Mouse (Mus musculus): Measurements from ENCODE around the gene Reg1. TPM values are rescaled to one million over a fixed set of nuclear protein-coding genes. Genes with fewer than 3 reads are reported as not detected.
"Not testable (repeated sequence)": the region's sequence is repeated elsewhere in the genome, so short reads cannot be mapped to it uniquely, and the experiment has no call there.

Reg1 gene
- polyA plus RNA-seq (2012; rRNA removed): 706 and 759 TPM in 2 replicates

DNA sequence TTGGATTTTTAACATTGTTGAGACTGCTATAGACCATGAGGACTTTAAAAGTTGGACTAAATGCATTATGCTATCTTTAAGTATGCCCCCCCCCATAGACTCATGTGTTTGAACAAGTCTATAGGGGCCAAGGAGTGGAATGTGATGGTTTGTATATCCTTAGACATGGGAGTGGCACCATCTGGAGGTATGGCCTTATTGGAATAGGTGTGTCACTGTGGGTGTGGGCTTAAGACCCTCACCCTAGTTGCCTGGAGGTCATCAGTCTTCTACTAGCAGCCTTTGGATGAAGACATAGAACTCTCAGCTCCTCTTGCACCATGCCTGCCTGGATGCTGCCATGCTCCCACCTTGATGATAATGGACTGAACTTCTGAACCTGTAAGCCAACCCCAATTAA, at the start of gene Reg1:
TSS of gene Reg1 (plus strand) at position 301 of the 400 bp plus-strand sequence.
- H3K36me3 ChIP-seq (ENCODE audit: control insufficient read depth, insufficient read depth, low read length); H3K4me3 ChIP-seq (ENCODE audit: extremely low read depth, insufficient read depth, insufficient read length); H3K27ac ChIP-seq (ENCODE audit: insufficient read depth, low read length); H3K27me3 ChIP-seq (ENCODE audit: control insufficient read depth, insufficient read depth, low read length); DNase-seq (ENCODE audit: low read depth in 1 of 2, low spot score in 2 of 2); H3K4me1 ChIP-seq (ENCODE audit: control insufficient read depth, insufficient read depth, insufficient read length): not testable (repeated sequence)

DNA sequence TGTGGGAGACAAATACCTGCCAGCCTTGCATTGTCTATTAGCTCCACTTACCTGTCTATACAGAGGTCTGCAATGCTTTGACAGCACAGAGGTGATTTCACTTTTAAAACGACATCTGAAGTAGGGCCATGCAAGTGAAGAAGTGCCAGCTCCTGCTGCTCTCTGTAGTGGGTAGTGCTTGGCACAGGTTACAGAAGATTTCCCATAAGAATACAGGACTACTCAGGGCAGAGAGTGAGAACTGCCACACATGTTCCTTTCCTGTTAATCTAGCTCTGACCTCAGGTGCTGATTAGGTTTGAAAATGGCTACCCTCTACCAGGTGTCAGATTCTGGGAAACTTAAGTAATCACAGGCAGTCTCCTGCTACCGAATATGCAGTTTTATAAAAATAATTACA, 43.7 kb upstream of the Reg1 start, which contains the start of gene Reg3d:
TSS of gene Reg3d (minus strand) at position 101 of the 400 bp plus-strand sequence.
- no peak within 1 kb of the TSS for H3K4me3 ChIP-seq (ENCODE audit: extremely low read depth, insufficient read depth, insufficient read length)
- TF ChIP-seq CTCF (IDR thresholded peaks at IDR 0.05; ENCODE audit: extremely low read depth, insufficient read depth, insufficient read length, insufficient replicate concordance) (no peak), POLR2A (IDR thresholded peaks at IDR 0.05; ENCODE audit: low read depth, low read length) (no peak)
- WGBS: 75% methylated on average over 2 of the region's 2 CpGs
- no peak for DNase-seq (ENCODE audit: low read depth in 1 of 2, low spot score in 2 of 2)
- H3K36me3 ChIP-seq (ENCODE audit: control insufficient read depth, insufficient read depth, low read length): no peaks in the 10 kb centered on the region
- no peak within 1 kb of the TSS for H3K27ac ChIP-seq (ENCODE audit: insufficient read depth, low read length)
- no peaks in the 10 kb centered on the region for H3K27me3 ChIP-seq (ENCODE audit: control insufficient read depth, insufficient read depth, low read length)
- H3K4me1 ChIP-seq (ENCODE audit: control insufficient read depth, insufficient read depth, insufficient read length): no peaks in the 10 kb centered on the region

DNA sequence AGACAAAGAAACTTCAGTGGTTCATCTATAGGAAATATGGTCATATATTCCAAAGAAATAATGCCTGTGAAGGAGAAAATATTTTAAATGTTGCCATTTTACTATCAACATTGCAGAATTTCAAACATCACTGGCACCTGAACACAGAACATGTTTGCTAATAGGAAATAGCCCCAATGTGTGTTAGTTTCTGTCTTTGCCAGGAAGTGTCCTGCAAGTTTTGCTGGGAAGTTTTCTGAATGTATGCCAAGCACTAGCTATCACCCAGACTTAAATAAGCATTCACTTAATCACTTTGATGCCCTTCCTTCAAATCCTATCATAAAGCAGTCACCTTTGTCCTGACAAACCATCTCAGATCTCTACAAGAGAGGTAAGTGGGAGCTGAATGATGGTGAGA, 42.1 kb upstream of the Reg1 start, which contains the start of gene Reg3a:
TSS of gene Reg3a (plus strand) at position 301 of the 400 bp plus-strand sequence.
- H3K4me1 ChIP-seq (ENCODE audit: control insufficient read depth, insufficient read depth, insufficient read length): no peaks in the 10 kb centered on the region
- no peaks in the 10 kb centered on the region for H3K27me3 ChIP-seq (ENCODE audit: control insufficient read depth, insufficient read depth, low read length)
- H3K36me3 ChIP-seq (ENCODE audit: control insufficient read depth, insufficient read depth, low read length): no peaks in the 10 kb centered on the region
- no peak for TF ChIP-seq POLR2A (IDR thresholded peaks at IDR 0.05; ENCODE audit: low read depth, low read length)
- no peak for TF ChIP-seq CTCF (IDR thresholded peaks at IDR 0.05; ENCODE audit: extremely low read depth, insufficient read depth, insufficient read length, insufficient replicate concordance)
- no peak within 1 kb of the TSS for H3K4me3 ChIP-seq (ENCODE audit: extremely low read depth, insufficient read depth, insufficient read length)
- DNase-seq (ENCODE audit: low read depth in 1 of 2, low spot score in 2 of 2): no peak
- H3K27ac ChIP-seq (ENCODE audit: insufficient read depth, low read length): no peak within 1 kb of the TSS

DNA sequence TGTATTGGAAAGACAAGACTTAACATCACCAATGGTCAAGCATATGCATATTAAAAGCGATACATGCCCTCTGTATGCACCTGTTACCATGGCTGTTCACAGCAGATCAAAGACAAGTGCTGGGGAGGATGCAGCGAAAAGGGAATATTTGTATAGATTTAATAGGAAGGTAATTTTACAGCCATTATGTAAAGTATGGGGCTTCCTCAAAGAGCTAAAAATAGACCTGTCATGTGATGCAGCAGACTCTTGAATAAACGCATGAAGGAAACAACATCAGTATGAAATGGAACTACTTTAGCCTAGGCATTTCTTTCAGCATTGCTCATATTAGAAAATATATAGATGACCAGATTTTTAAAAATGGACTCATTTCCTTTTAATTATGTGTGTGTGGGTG, 36.9 kb upstream of the Reg1 start:
- H3K4me1 ChIP-seq (ENCODE audit: control insufficient read depth, insufficient read depth, insufficient read length): no peaks in the 10 kb centered on the region
- 76% methylated on average over 3 of the region's 3 CpGs for WGBS

DNA sequence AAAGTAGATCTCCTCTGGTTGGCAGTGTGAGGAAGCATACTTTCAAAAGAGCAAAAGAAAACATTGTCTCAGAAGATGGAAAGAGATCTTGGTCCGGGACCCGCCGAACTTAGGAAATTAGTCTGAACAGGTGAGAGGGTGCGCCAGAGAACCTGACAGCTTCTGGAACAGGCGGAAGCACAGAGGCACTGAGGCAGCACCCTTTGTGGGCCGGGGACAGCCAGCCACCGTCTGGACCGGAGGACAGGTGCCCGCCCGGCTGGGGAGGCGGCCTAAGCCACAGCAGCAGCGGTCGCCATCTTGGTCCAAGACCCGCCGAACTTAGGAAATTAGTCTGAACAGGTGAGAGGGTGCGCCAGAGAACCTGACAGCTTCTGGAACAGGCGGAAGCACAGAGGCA, 27.2 kb upstream of the Reg1 start, which contains the start of gene Reg2:
TSS of gene Reg2 (plus strand) at position 301 of the 400 bp plus-strand sequence.
- DNase-seq (ENCODE audit: low read depth in 1 of 2, low spot score in 2 of 2); H3K27me3 ChIP-seq (ENCODE audit: control insufficient read depth, insufficient read depth, low read length); H3K4me1 ChIP-seq (ENCODE audit: control insufficient read depth, insufficient read depth, insufficient read length); H3K4me3 ChIP-seq (ENCODE audit: extremely low read depth, insufficient read depth, insufficient read length); H3K36me3 ChIP-seq (ENCODE audit: control insufficient read depth, insufficient read depth, low read length); H3K27ac ChIP-seq (ENCODE audit: insufficient read depth, low read length): not testable (repeated sequence)
- WGBS: 85% methylated on average over 5 of the region's 17 CpGs

More for the DNA sequence above, 36.9 kb upstream of the Reg1 start:
- H3K4me3 ChIP-seq (ENCODE audit: extremely low read depth, insufficient read depth, insufficient read length): no peak overlapping the region
- TF ChIP-seq POLR2A (IDR thresholded peaks at IDR 0.05; ENCODE audit: low read depth, low read length) (no peak), CTCF (IDR thresholded peaks at IDR 0.05; ENCODE audit: extremely low read depth, insufficient read depth, insufficient read length, insufficient replicate concordance) (no peak)
- H3K36me3 ChIP-seq (ENCODE audit: control insufficient read depth, insufficient read depth, low read length): no peaks in the 10 kb centered on the region
- no peaks in the 10 kb centered on the region for H3K27me3 ChIP-seq (ENCODE audit: control insufficient read depth, insufficient read depth, low read length)
- no peak for DNase-seq (ENCODE audit: low read depth in 1 of 2, low spot score in 2 of 2)
- H3K27ac ChIP-seq (ENCODE audit: insufficient read depth, low read length): no peak overlapping the region

DNA sequence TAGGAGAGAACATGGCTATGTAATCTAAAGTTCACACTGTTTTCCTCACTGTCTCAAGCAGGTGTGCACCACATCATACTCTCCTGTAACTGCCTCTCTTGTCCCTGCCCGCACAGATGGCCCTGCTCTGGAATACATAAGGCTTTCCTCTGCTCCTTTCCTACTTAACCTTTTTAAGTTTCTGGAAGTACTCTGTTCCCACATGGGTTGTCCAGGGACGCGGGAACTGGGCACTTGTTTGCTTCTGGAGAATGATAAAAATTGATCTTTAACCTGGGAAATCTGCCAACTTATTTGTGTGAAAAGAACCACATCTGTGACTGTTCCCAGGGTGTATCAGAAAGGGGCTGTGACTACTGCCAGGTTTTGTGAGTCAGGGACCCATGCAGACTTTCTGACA, 3.0 kb downstream of the Reg1 start:
- Histone ChIP-seq H3K27me3 (ENCODE audit: control insufficient read depth, insufficient read depth, low read length) (no peaks in the 10 kb centered on the region), H3K27ac (ENCODE audit: insufficient read depth, low read length) (no peak overlapping the region), H3K4me3 (ENCODE audit: extremely low read depth, insufficient read depth, insufficient read length) (no peak overlapping the region), H3K36me3 (ENCODE audit: control insufficient read depth, insufficient read depth, low read length) (no peaks in the 10 kb centered on the region), H3K4me1 (ENCODE audit: control insufficient read depth, insufficient read depth, insufficient read length) (no peaks in the 10 kb centered on the region)
- WGBS: 84% methylated on average over 3 of the region's 3 CpGs
- TF ChIP-seq CTCF (IDR thresholded peaks at IDR 0.05; ENCODE audit: extremely low read depth, insufficient read depth, insufficient read length, insufficient replicate concordance) (no peak), POLR2A (IDR thresholded peaks at IDR 0.05; ENCODE audit: low read depth, low read length) (no peak)
- no peak for DNase-seq (ENCODE audit: low read depth in 1 of 2, low spot score in 2 of 2)

DNA sequence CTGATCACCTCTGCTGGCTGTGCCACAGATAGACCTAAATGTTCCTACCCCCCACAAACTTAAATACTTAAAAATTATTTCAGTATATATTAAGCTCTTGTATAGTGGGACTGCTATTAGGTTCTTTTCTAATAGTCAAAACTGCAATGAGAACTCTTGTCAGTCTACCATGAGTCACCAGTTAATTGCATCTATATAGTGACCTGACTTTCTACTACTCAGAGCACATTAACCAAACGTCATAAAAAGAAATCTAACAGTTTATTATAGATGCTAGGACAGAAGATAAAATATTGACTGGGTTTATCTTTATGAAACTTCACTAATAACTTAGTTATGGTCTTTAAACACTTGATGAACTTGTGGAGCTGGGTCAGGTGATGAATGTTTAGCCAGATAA, 24.7 kb downstream of the Reg1 start:
- no peaks in the 10 kb centered on the region for H3K27me3 ChIP-seq (ENCODE audit: control insufficient read depth, insufficient read depth, low read length)
- DNase-seq (ENCODE audit: low read depth in 1 of 2, low spot score in 2 of 2): no peak
- TF ChIP-seq CTCF (IDR thresholded peaks at IDR 0.05; ENCODE audit: extremely low read depth, insufficient read depth, insufficient read length, insufficient replicate concordance): no peak
- no peak for TF ChIP-seq POLR2A (IDR thresholded peaks at IDR 0.05; ENCODE audit: low read depth, low read length)
- no peaks in the 10 kb centered on the region for H3K4me1 ChIP-seq (ENCODE audit: control insufficient read depth, insufficient read depth, insufficient read length)
- 61% methylated on average over 1 of the region's 1 CpGs for WGBS
- H3K27ac ChIP-seq (ENCODE audit: insufficient read depth, low read length): no peak overlapping the region
- H3K36me3 ChIP-seq (ENCODE audit: control insufficient read depth, insufficient read depth, low read length): no peaks in the 10 kb centered on the region
- H3K4me3 ChIP-seq (ENCODE audit: extremely low read depth, insufficient read depth, insufficient read length): no peak overlapping the region
